Mouse (Mus musculus) erythroblast, embryonic 14.5 days (primary cell): ENCODE data around the gene Ttyh1.

Experiments
- GATA1 ChIP-seq: IDR thresholded peaks from 2 replicates; pipeline ENCODE4 v1.6.1; 2012; ENCODE audit warnings: low read length, inconsistent platforms, mixed read lengths
- TAL1 ChIP-seq: IDR thresholded peaks from 3 replicates; pipeline ENCODE4 v1.6.1; 2012; ENCODE audit warnings: low read length, inconsistent platforms, mixed read lengths

DNA sequence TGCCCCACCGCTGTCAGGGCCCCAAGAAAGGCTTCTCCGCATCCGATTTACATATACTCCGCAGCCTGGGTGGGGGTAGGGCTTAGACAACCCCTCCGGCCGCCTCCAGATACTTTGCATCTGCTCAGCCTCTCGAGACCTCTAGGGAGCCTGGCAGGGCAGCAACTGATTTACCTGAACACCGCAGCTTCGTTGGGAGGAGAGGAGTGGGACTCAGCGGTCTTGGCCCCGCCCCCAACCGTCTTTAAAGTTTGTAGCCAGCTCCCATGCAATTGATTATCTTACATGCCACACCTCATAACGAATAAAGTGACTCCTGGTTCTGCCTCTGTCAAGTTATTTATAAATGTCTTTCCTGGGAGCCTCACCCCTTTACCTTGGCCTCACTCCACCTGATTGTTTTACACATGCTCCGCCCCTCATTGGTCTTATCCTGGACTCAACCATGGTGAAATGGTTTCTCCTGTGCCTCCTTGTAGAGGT, 30.9 kb downstream of the Ttyh1 start, which contains the start of gene Leng9:
- TF ChIP-seq GATA1 (no peak), TAL1 (no peak)
